In genomic region chr3:105423427-105423826, GRCm38 (mm10) we compare ENCODE assay signal across 19 mouse cellular contexts. TPM values are rescaled to one million over a fixed set of nuclear protein-coding genes. Genes with fewer than 3 reads are reported as not detected.
A peak's percentile ranks its signal among the peaks of the same experiment; 100 is the strongest.
DNase-seq lines count a peak whose midpoint lies in the region; ATAC-seq and TF ChIP-seq lines count a peak whose summit lies in the region.
"Had no signal": no experiment of that assay in that cellular context is flagged by ENCODE, and none has a peak within 500 bp of the region (broad histone marks: within the 10 kb centered on the region; RNA-seq: fewer than 3 reads in every experiment).

No protein-coding gene starts in this region.

- no peak overlapping the region for H3K4me3 ChIP-seq in lung, embryonic 16.5 days (ENCODE audit: low read length)
- no peak overlapping the region for H3K4me3 ChIP-seq in embryonic facial prominence, embryonic 10.5 days
- H3K4me3 ChIP-seq in hindbrain, postnatal 0 days (ENCODE audit: low read length): no peak overlapping the region
- H3K4me3 ChIP-seq: embryonic facial prominence, embryonic 15.5 days; midbrain, embryonic 12.5 days had no signal

- H3K9ac ChIP-seq in lung, embryonic 16.5 days (ENCODE audit: low read length): no peak overlapping the region
- H3K9ac ChIP-seq in hindbrain, postnatal 0 days (replicated peaks; ENCODE audit: low read length): no peak overlapping the region
- H3K9ac ChIP-seq: embryonic facial prominence, embryonic 15.5 days; midbrain, embryonic 12.5 days had no signal

- 42% methylated on average over 4 of the region's 4 CpGs for WGBS in lung, embryonic 16.5 days
- 26% methylated on average over 4 of the region's 4 CpGs for WGBS in embryonic facial prominence, embryonic 10.5 days
- 81% methylated on average over 4 of the region's 4 CpGs for WGBS in hindbrain, postnatal 0 days

- ATAC-seq in lung, embryonic 16.5 days (ENCODE audit: low read depth): peak; percentile 49; the same call in 1 of the 2 replicates
- ATAC-seq in hindbrain, postnatal 0 days: no peak
- no peak for ATAC-seq in cerebellum, adult (ENCODE audit: insufficient number of reproducible peaks, low FRiP score, low TSS enrichment)
- ATAC-seq: forebrain, embryonic 14.5 days; hindbrain, embryonic 16.5 days; intestine, embryonic 16.5 days had no signal

- H3K27ac ChIP-seq in lung, embryonic 16.5 days (ENCODE audit: low read length): no peak overlapping the region
- H3K27ac ChIP-seq in embryonic facial prominence, embryonic 10.5 days (replicated peaks): no peak overlapping the region
- no peak overlapping the region for H3K27ac ChIP-seq in hindbrain, postnatal 0 days
- H3K27ac ChIP-seq: embryonic facial prominence, embryonic 15.5 days; midbrain, embryonic 12.5 days had no signal

- no peak for TF ChIP-seq CTCF in hindbrain, postnatal 0 days (IDR thresholded peaks at IDR 0.05; ENCODE audit: low read depth)

- H3K4me2 ChIP-seq in lung, embryonic 16.5 days (ENCODE audit: low read depth, low read length): no peak overlapping the region
- H3K4me2 ChIP-seq in hindbrain, postnatal 0 days (ENCODE audit: low read depth, low read length): no peak overlapping the region
- H3K4me2 ChIP-seq: embryonic facial prominence, embryonic 15.5 days; midbrain, embryonic 12.5 days had no signal

- peak; percentile 72 to 77 for DNase-seq in adrenal gland, adult (ENCODE audit: inconsistent age in 2 of 2, low spot score in 1 of 2)
- DNase-seq in adrenal gland, adult 18-20 months (ENCODE audit: low spot score in 2 of 2): no peak
- DNase-seq in lung, postnatal 25 days (ENCODE audit: low spot score): no peak
- DNase-seq in adrenal gland, postnatal 25 days: peak; percentile 56
- peak; percentile 42 for DNase-seq in embryonic facial prominence, embryonic 10.5 days (ENCODE audit: low spot score)
- no peak for DNase-seq in hindbrain, postnatal 0 days (ENCODE audit: low spot score)
- DNase-seq: cerebellum, adult 11 months; cerebellum, postnatal 10 days; kidney, adult 9 months; kidney, postnatal 14 days had no signal

- H3K27me3 ChIP-seq in lung, embryonic 16.5 days (ENCODE audit: control insufficient read depth, insufficient read depth, low read depth, low read length): no peaks in the 10 kb centered on the region
- no peaks in the 10 kb centered on the region; the same call in 1 of the 2 replicates for H3K27me3 ChIP-seq in embryonic facial prominence, embryonic 10.5 days (replicated peaks; ENCODE audit: low read depth, poor library complexity, severe bottlenecking)
- H3K27me3 ChIP-seq in hindbrain, postnatal 0 days (ENCODE audit: insufficient read depth, low read length): no peaks in the 10 kb centered on the region
- H3K27me3 ChIP-seq: embryonic facial prominence, embryonic 15.5 days; midbrain, embryonic 12.5 days had no signal

- H3K36me3 ChIP-seq in lung, embryonic 16.5 days (ENCODE audit: control insufficient read depth, insufficient read depth, low read length): no peaks in the 10 kb centered on the region
- H3K36me3 ChIP-seq in embryonic facial prominence, embryonic 10.5 days (replicated peaks): no peaks in the 10 kb centered on the region
- no peaks in the 10 kb centered on the region for H3K36me3 ChIP-seq in hindbrain, postnatal 0 days (ENCODE audit: insufficient read depth, low read length)
- H3K36me3 ChIP-seq: embryonic facial prominence, embryonic 15.5 days; midbrain, embryonic 12.5 days had no signal

- no peaks in the 10 kb centered on the region for H3K9me3 ChIP-seq in lung, embryonic 16.5 days (ENCODE audit: control insufficient read depth, low read length)
- peaks cover 4% of the 10 kb centered on the region; the same call in 1 of the 2 replicates for H3K9me3 ChIP-seq in embryonic facial prominence, embryonic 10.5 days
- peaks cover 2% of the 10 kb centered on the region; the same call in 1 of the 2 replicates for H3K9me3 ChIP-seq in hindbrain, postnatal 0 days (ENCODE audit: low read length)
- H3K9me3 ChIP-seq: embryonic facial prominence, embryonic 15.5 days; midbrain, embryonic 12.5 days had no signal

- no peaks in the 10 kb centered on the region for H3K4me1 ChIP-seq in lung, embryonic 16.5 days (replicated peaks; ENCODE audit: control insufficient read depth, insufficient read depth, low read length)
- peaks cover 8% of the 10 kb centered on the region; the same call in 1 of the 2 replicates for H3K4me1 ChIP-seq in embryonic facial prominence, embryonic 10.5 days
- H3K4me1 ChIP-seq in hindbrain, postnatal 0 days (ENCODE audit: insufficient read depth, low read length): no peaks in the 10 kb centered on the region
- H3K4me1 ChIP-seq: embryonic facial prominence, embryonic 15.5 days had no signal

RNA-seq across cellular contexts. Expression of gene Kcnd3, which starts 28.7 kb away (rescaled TPM):
- total RNA-seq in adrenal gland, adult 18-20 months (2021): 1 to 10 TPM; 4.2 to 9.3 TPM
- polyA plus RNA-seq in lung, embryonic 16.5 days (2015; fragmentation: Nextera tagmentation; extraction: Ambion mirVana): 0.21 and 0.26 TPM in 2 replicates
- 3.0 and 4.2 TPM in 2 replicates for total RNA-seq in adrenal gland, postnatal 25 days (2021)
- polyA plus RNA-seq in embryonic facial prominence, embryonic 10.5 days (2016; fragmentation: Nextera tagmentation; extraction: Ambion mirVana): 0.19 and 0.57 TPM in 2 replicates
- total RNA-seq in hindbrain, postnatal 0 days (2014; rRNA removed): 71.8 TPM in 2 replicates
- 8.4 and 8.6 TPM in 2 replicates for polyA plus RNA-seq in hindbrain, postnatal 0 days (2015; fragmentation: Nextera tagmentation; extraction: Ambion mirVana)
- total RNA-seq: monocyte, adult 5-6 weeks; neutrophil, adult 5-6 weeks had no signal

Comparison
In these comparisons a context has a peak if more than half of its experiments do, and no peak if none do; other contexts are left out.
1. DNase-seq: peak in adrenal gland, adult (2 of 2), adrenal gland, postnatal 25 days (single experiment) and embryonic facial prominence, embryonic 10.5 days (single experiment); none in adrenal gland, adult 18-20 months (0 of 2), lung, postnatal 25 days (single experiment) and hindbrain, postnatal 0 days (single experiment).